Mouse (Mus musculus): ENCODE results near the gene Sez6. TPM values are rescaled to one million over a fixed set of nuclear protein-coding genes. Genes with fewer than 3 reads are reported as not detected.
A peak's percentile ranks its signal among the peaks of the same experiment; 100 is the strongest.

Sez6 gene
- total RNA-seq, 2 experiments from 2014 or later: 0.21 to 0.22 TPM

- DNase-seq (ENCODE audit: low spot score): no peak
- intact Hi-C loops (cut with DNase I): no loop called here
These were observed 43.7 kb downstream of the Sez6 start for GRCm38 (mm10) chr11:77974325-77974724.

- intact Hi-C loops (cut with DNase I): no loop called here
These were observed 45.3 kb downstream of the Sez6 start for GRCm38 (mm10) chr11:77975873-77976272.

DNA sequence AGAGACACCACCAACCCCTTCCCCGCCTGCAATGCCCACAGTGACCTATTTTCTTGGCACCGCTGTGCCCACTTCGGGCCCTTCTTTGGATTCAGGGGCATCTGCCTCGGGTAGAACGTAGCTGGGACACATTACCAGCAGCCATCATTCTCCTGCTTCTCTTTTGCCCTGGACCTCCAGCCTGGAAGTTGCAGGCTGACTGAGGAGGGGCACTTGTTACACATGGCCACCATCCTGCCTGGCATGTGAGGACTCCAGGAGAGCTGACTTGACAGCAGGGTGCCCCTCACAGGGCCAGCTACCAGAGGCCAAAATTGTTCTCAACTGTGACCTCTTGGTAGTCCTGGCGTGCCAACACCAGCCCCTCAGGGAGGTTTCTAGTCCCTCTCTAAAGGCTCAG is 47.6 kb downstream of the Sez6 start:
- intact Hi-C loops (cut with DNase I): no loop called here
- no peak for DNase-seq (ENCODE audit: low spot score)

More at GRCm38 (mm10) chr11:77975873-77976272, 45.3 kb downstream of the Sez6 start:
- no peak for DNase-seq (ENCODE audit: low spot score)

DNA sequence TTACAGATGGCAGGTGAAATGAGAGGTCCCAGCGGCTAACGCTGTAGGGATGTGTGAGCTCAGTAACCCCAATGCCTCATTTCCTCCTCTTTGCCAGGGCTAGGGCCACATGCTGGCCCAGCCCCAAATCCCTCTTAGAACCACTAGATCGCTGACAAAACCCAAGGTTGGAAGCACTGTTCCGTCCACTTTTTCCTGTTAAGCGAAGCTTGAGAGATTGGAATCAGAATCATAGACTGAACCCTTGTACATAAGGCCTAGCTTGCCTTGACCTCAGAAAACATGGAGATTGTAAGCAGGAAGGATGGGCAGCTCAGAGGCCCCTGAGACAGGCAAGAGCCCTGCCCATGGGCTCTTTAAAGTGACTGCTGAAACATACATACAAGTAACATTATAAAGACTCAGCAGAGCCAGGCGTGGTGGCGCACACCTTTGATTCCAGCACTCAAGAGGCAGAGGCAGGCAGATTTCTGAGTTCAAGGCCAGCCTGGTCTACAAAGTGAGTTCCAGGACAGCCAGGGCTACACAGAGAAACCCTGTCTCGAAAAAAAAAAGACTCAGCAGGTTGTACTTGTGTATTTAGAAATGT is 48.7 kb downstream of the Sez6 start:
- no peak for DNase-seq (ENCODE audit: low spot score)
- intact Hi-C loops (cut with DNase I): no loop called here

DNA sequence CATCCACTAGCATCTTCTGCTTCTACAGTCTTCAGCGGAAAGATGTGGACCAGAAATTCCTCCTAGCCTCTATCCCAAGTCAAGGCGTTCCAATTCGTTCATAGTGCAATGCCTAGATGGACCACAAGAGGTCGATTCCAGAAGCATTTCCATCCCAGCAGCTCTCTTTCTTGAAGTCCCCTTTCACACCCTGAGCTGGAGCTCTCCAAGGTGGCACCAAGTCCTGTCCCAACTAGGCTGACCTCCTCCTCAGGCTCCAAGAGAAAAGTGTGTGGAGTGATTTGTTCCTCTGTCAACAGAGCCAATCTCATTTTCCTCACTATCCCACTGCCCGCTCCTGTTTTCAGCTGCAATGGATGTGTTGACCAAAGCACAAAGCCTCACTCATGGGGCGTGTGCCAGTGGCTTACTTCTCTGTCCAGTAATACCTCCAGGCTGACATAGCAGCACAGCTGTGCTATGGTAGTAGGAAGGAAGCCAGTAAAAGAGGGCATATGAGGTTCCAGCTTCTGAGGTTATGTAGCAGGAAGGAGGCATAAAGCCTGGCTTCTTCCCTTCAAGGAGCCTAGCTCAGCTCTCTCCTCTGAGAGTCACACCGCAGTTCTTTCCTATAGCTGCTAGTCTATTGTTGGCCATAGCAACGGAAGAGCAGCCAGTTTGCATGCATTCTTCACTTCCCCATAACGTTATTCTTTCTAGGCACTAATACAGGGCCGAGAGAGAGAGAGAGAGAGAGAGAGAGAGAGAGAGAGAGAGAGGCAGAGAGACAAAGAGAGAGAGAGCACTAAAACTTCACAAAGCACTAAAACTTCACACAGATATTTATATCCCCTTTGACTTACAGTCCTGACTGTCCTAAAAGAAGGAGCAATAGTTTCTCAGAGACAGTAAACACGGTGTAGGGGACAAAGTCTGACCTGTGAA is 49.9 kb downstream of the Sez6 start:
- intact Hi-C loops (cut with DNase I): no loop called here
- DNase-seq (ENCODE audit: low spot score): no peak

GRCm38 (mm10) chr11:77981609-77982440 is 51.2 kb downstream of the Sez6 start:
- DNase-seq (ENCODE audit: low spot score): peak; percentile 93
- intact Hi-C loops (cut with DNase I): no loop called here

GRCm38 (mm10) chr11:77982441-77982905 is 51.9 kb downstream of the Sez6 start, which contains the start of gene Phf12:
Gene Phf12, plus strand, starts transcription at chr11:77982754.
- peak; percentile 100 for DNase-seq (ENCODE audit: low spot score)
- intact Hi-C loops (cut with DNase I): no loop called here

DNA sequence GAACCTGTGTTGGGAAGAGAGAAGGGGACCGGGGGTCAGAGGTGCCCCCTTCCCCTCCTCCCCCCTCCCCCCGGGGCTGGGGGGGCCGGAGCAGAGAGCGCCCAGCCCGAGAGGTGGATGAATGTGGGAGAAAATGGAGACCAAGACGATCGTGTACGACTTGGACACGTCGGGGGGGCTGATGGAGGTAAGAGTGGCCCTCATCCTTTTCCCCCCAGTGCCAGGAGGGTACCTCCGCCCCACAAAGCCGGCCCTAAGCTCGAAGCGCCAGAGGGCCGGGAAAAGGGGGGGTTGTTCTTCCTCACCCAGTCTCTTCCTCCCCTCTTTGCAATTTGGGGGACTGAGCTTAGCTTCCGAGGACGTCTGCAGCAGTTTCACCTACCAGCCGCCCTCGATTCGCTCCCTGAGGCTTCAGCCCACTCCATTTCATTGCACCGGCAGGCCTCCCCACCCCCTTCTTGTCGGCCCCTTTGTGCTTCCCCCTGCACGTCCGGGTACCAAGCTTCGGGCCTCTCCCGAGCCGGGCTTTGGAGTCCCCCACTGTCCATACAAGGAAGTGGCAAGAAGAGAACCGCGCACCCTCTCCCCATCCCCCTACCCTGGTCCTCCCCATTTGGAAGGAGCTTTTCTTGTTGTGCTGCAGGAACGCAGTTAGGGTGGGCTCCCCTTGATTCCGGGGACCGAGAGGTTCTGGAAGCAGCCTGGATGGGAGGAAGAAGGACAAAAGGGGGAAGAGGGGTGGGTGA is 52.8 kb downstream of the Sez6 start:
- no peak for DNase-seq (ENCODE audit: low spot score)
- intact Hi-C loops (cut with DNase I): no loop called here

- DNase-seq (ENCODE audit: low spot score): peak; percentile 44
- intact Hi-C loops (cut with DNase I): no loop called here
These were observed 53.6 kb downstream of the Sez6 start for GRCm38 (mm10) chr11:77983937-77984835.

DNA sequence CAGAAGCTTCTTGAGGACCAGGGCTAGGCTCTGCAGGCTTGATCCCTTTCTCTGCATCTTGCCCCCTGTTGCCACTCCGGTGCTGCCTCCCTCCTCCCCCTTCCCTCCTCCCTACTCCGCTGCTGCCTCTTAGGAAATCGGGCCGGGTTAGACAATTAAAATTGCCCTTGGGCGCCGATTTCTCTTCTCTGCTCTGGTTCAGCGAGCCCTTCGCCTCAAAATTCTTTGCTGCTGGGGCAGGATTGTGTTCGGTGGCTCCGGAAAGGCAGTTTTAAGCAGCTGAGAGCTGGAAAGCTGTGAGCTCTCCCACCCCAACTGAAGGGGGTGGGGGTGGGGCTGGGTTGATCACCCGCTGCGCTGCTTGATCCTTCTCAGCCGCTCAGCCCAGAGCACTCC is 54.2 kb downstream of the Sez6 start:
- no peak for DNase-seq (ENCODE audit: low spot score)
- intact Hi-C loops (cut with DNase I): loop anchor here (5.0 kb wide), 1 partner anchor 37 kb away; no protein-coding TSS in a partner anchor

GRCm38 (mm10) chr11:77985541-77986065 is 55.0 kb downstream of the Sez6 start:
- intact Hi-C loops (cut with DNase I): loop anchor here (5.0 kb wide), 1 partner anchor 37 kb away; no protein-coding TSS in a partner anchor
- no peak for DNase-seq (ENCODE audit: low spot score)

DNA sequence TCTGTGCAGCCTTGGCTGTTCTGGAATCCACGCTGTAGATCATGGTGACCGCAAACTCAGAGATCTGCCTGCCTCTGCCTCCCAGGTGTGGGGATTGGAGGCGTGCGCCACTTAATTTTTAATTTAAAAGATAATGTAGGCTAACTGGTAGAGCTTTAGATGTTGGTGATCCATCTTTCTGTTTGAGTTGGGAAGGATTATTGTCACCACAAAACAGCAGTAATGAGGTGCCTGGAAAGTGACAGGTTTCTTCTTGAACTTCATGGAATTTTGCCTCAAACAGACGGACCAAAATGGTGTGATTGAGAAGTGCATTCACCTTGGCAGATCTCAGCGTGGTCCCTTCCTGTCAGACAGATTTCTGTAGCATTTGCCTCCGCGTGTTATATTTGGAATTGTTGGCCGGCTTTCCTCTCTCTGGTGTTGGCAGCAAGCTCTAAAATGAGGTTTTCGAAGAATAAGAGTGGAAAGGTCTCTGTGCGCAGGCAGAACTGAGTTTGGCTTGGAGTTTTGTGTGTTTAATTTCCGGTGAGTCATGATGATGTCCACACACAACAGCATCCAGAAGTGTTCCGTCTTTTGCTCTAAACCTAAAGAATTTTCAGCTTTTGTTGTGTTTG is 58.6 kb downstream of the Sez6 start:
- intact Hi-C loops (cut with DNase I): loop anchor here (5.0 kb wide), 1 partner anchor 33 kb away; no protein-coding TSS in a partner anchor
- no peak for DNase-seq (ENCODE audit: low spot score)

DNA sequence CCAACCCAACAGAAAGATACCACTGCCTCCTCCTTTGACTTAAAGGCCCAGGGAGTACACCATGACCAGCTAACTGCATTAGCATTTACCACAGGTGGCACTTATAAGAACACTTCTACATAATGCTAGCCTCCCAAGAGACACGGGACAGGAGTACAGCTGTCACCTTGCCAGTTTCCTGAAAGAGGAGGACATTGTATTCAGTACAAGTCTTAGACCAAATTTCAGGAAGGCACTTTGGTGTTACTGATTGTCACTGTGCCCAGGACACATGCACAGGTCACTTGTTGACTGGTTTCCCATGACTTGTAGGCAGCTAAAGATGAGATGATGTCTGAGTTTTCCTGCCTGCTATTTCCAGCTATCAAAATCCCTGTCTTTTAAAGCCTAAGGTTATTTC is 65.0 kb downstream of the Sez6 start:
- DNase-seq (ENCODE audit: low spot score): no peak
- intact Hi-C loops (cut with DNase I): no loop called here

GRCm38 (mm10) chr11:78006446-78006845 is 75.8 kb downstream of the Sez6 start:
- DNase-seq (ENCODE audit: low spot score): no peak
- intact Hi-C loops (cut with DNase I): no loop called here

DNA sequence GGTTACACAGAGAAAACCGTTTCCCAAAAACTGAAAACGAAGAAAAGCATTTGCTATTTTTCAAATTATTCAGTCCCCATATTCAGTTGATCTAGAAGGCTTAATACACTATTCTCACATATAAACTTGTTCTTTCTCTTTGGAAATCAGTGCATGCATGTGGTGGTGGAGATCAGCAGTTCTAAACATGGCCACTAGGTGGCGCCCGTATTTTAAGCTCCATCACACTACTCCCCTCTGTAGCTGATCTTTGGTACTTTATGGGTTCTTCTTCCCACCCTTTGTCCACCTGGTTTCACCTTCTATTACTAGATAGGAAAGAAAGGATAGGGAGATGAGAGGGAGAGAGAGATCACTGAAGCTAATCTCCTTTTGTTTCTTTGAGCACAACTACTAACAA is 89.1 kb downstream of the Sez6 start:
- no peak for DNase-seq (ENCODE audit: low spot score)

GRCm38 (mm10) chr11:78023607-78024006 is 93.0 kb downstream of the Sez6 start:
- no peak for DNase-seq (ENCODE audit: low spot score)
- intact Hi-C loops (cut with DNase I): loop anchor here (5.0 kb wide), 1 partner anchor 36 kb away; no protein-coding TSS in a partner anchor

More for the DNA sequence above, 89.1 kb downstream of the Sez6 start:
- intact Hi-C loops (cut with DNase I): loop anchor here (2.0 to 5.0 kb wide), 2 partner anchors 32 to 159 kb away; no protein-coding TSS in a partner anchor

Data from heart, postnatal 25 days (tissue).